Mouse (Mus musculus): Measurements from ENCODE around the gene Ccdc92b. TPM values are rescaled to one million over a fixed set of nuclear protein-coding genes. Genes with fewer than 3 reads are reported as not detected.

Gene Ccdc92b
- polyA plus RNA-seq, 1 experiment from 2014 or later = 3.5 TPM

DNA sequence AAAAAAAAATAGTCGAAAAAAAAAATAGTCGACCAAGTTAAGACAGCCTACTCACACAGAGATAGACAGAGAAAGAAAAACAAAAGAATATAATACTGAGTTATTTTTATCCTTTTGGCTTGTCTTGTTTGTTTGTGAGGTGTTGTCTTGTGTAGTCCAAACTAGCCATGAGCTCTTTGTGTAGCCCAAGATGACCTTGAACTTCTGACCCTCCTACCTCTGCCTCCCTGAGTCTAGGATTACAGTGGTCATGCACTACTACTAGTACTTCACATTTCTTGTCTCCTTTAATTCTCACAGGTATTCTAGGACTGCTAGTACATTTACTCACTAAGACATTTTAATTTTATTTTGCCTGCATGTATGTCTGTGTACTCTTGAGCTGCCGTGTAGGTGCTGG, 8.1 kb downstream of the Ccdc92b start:
- Histone ChIP-seq H3K4me3 (replicated peaks; ENCODE audit: low read length) (no peak overlapping the region), H3K27me3 (ENCODE audit: control insufficient read depth, insufficient read depth, low read length) (no peaks in the 10 kb centered on the region), H3K9me3 (ENCODE audit: control insufficient read depth, low read length) (no peaks in the 10 kb centered on the region), H3K4me2 (replicated peaks) (no peak overlapping the region), H3K9ac (no peak overlapping the region), H3K36me3 (replicated peaks; ENCODE audit: control insufficient read depth, insufficient read depth) (0 out of 2 replicates have a peak, but pooled peaks cover 17% of the 10 kb centered on the region), H3K27ac (no peak overlapping the region), H3K4me1 (replicated peaks; ENCODE audit: control insufficient read depth, insufficient read depth, low read length) (no peaks in the 10 kb centered on the region)
- ATAC-seq (ENCODE audit: low FRiP score) (no peak), DNase-seq (ENCODE audit: low spot score) (no peak)
- 84% methylated on average over 2 of the region's 3 CpGs for WGBS

DNA sequence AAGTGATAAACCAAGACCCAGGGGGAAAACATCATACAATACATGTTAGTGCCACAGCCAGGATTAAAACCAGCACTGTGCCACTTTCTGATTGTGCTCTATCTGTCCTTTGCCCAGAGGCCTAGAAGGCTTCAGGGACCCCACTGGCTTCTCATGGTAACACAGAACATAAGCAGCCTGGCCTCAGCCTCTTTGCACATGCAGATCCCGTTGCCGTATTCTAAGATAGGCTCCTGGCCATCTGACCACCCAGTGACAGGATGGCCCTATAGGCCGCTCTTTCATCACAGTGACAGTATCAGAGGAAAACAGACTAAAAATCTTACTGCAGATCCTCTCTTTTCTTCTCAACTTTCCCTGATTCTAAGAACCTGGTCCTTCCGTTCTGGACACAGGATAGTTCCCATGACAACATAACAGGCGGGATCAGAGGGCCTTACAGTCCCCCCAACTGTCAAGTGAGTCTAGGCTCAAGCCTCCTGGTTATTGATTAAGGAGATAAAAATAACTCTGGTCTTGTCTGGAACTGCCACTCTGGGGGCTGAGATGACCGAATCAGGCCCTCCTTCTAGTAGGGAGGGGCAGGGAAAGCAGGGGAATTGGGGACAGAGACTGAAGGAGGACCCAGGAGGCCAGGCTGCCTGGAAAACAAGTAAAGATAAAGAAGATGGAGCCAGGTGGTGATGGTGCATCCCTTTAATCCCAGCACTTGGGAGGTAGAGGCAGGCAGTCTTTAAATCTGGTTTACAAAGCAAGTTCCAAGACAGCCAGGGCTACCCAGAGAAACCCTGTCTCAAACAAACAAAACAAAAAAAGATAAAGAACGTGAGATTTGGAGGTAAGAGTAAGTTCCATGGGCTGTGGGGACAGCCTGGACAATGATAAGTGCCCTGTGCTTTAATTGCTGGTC, 12.7 kb downstream of the Ccdc92b start:
- Histone ChIP-seq H3K9ac (no peak overlapping the region), H3K4me2 (replicated peaks) (no peak overlapping the region), H3K4me1 (replicated peaks; ENCODE audit: control insufficient read depth, insufficient read depth, low read length) (peaks cover under 1% of the 10 kb centered on the region), H3K9me3 (ENCODE audit: control insufficient read depth, low read length) (no peaks in the 10 kb centered on the region), H3K27me3 (ENCODE audit: control insufficient read depth, insufficient read depth, low read length) (0 out of 2 replicates have a peak, but pooled peaks cover 7% of the 10 kb centered on the region), H3K36me3 (replicated peaks; ENCODE audit: control insufficient read depth, insufficient read depth) (peaks cover 25% of the 10 kb centered on the region), H3K27ac (no peak overlapping the region), H3K4me3 (replicated peaks; ENCODE audit: low read length) (no peak overlapping the region)
- 74% methylated on average over 7 of the region's 7 CpGs for WGBS
- DNase-seq (ENCODE audit: low spot score) = no peak
- ATAC-seq (ENCODE audit: low FRiP score) = no peak

DNA sequence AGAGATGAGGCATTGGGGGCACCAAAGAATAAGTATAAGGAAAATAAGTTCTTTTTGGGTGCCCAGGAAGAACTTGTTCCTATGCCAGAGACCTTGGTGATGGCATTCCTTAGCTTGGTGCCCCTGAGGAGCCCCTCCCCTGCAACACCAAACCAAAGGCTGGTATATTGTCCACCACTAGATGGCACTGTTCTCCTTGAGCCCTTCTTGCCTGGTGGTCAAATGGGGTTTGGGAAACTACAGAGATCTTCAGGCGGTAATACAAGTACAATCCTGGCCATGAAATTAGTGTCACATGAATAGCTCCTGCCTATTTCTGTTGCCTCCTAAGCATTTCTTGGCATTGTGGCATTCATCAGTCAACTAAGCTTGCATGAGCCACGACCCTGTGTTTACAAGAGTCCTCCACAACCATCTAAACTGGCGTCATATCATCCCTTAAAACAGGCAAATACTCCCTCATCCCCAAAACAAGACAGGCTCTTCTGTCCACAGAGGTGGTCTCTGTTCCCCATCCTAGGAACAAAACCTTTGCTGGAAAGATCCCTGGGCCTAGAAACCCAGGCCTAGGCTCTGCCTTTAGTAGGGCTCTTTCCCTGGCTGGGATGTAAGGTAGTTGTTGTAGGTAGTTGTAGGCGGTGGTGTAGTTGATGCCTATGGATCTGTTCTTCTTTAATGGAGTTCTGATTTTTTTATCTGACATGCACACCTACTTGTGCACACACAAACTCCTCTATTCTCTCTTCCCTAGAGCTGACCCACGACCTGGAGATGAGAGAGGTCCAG, 15.3 kb downstream of the Ccdc92b start:
- Histone ChIP-seq H3K4me2 (replicated peaks) (no peak overlapping the region), H3K9me3 (ENCODE audit: control insufficient read depth, low read length) (no peaks in the 10 kb centered on the region), H3K27me3 (ENCODE audit: control insufficient read depth, insufficient read depth, low read length) (0 out of 2 replicates have a peak, but pooled peaks cover 12% of the 10 kb centered on the region), H3K4me3 (replicated peaks; ENCODE audit: low read length) (no peak overlapping the region), H3K36me3 (replicated peaks; ENCODE audit: control insufficient read depth, insufficient read depth) (peaks cover 20% of the 10 kb centered on the region), H3K27ac (no peak overlapping the region), H3K9ac (no peak overlapping the region), H3K4me1 (replicated peaks; ENCODE audit: control insufficient read depth, insufficient read depth, low read length) (peaks cover 14% of the 10 kb centered on the region)
- 66% methylated on average over 5 of the region's 5 CpGs for WGBS
- no peak for ATAC-seq (ENCODE audit: low FRiP score)
- peak; percentile 86 for DNase-seq (ENCODE audit: low spot score)

DNA sequence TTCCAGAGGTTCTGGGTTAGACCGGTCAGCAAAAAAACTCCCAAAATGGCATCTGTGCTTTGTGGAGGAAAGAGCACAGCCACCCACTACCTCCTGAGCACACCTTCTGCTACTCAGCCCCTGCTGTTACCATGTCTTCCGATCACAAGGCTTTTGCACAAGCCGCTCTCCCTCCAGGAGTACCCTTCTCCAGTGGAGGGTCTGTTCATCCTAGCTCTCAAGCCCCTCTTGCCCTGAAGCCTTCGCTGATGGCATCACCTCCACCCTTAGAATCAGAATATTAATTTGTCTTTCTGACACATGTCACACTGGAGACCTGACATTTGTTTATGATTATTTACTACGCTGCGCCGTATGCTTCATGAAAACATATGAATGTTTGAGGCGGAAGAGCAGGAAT, 18.1 kb downstream of the Ccdc92b start:
- 18% methylated on average over 8 of the region's 8 CpGs for WGBS
- peak overlapping the region; percentile 94 for H3K27ac ChIP-seq
- H3K27me3 ChIP-seq (ENCODE audit: control insufficient read depth, insufficient read depth, low read length) = 0 out of 2 replicates have a peak, but pooled peaks cover 14% of the 10 kb centered on the region
- no peak for DNase-seq (ENCODE audit: low spot score)
- ATAC-seq (ENCODE audit: low FRiP score) = no peak
- H3K36me3 ChIP-seq (replicated peaks; ENCODE audit: control insufficient read depth, insufficient read depth) = peaks cover 16% of the 10 kb centered on the region
- peak overlapping the region; percentile 84 for H3K9ac ChIP-seq
- H3K4me2 ChIP-seq (replicated peaks) = peak overlapping the region; percentile 78
- no peaks in the 10 kb centered on the region for H3K9me3 ChIP-seq (ENCODE audit: control insufficient read depth, low read length)
- H3K4me3 ChIP-seq (replicated peaks; ENCODE audit: low read length) = peak overlapping the region; percentile 53
- peaks cover 14% of the 10 kb centered on the region for H3K4me1 ChIP-seq (replicated peaks; ENCODE audit: control insufficient read depth, insufficient read depth, low read length)

DNA sequence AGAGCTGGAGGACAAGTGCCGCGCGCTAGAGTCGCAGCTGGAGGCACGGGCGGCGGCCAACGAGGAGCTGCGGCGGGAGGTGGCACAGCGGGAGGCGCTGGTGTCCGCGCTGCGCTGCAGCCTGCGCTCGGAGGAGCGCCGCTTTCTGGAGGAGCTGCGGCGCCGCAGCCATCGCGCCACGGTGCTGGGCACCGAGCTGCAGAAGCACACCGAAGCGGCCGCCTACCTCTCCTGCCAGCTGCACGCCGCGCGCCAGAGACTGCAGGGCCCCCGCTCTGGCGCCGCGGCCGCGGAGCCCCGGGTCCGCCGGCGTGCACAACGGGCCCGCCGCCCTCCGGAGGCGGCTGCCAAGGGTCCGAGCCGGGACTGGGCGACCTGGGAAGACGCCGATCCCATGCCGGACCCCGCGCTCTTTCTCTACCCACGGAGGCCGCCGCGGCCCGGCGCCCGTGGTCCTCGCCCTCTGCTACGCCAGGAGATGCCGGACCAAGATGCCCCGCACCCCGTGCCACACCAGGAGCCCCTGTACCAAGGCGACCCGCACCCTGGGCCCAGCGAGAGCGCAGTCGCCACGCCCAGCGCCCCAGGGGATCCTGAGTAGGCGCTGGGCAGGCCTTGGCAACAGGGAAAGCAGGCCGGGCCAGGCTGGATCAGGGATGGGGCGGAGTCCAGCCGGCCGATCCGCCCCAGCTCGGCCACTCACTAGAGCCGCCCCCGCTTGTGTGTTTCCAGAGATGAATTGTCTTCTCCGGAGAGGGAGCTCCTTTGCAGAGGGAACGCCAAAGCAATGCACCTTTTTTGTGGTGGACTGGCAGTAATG, 18.8 kb downstream of the Ccdc92b start:
- Histone ChIP-seq H3K4me3 (replicated peaks; ENCODE audit: low read length) (peak overlapping the region; percentile 53), H3K4me2 (replicated peaks) (peak overlapping the region; percentile 78), H3K4me1 (replicated peaks; ENCODE audit: control insufficient read depth, insufficient read depth, low read length) (peaks cover 14% of the 10 kb centered on the region), H3K36me3 (replicated peaks; ENCODE audit: control insufficient read depth, insufficient read depth) (peaks cover 10% of the 10 kb centered on the region), H3K9ac (peak overlapping the region; percentile 84), H3K27me3 (ENCODE audit: control insufficient read depth, insufficient read depth, low read length) (0 out of 2 replicates have a peak, but pooled peaks cover 14% of the 10 kb centered on the region), H3K27ac (peak overlapping the region; percentile 94), H3K9me3 (ENCODE audit: control insufficient read depth, low read length) (no peaks in the 10 kb centered on the region)
- WGBS = under 1% methylated on average over 73 of the region's 86 CpGs
- peak; percentile 77 for DNase-seq (ENCODE audit: low spot score)
- peak; percentile 87 for ATAC-seq (ENCODE audit: low FRiP score)

DNA sequence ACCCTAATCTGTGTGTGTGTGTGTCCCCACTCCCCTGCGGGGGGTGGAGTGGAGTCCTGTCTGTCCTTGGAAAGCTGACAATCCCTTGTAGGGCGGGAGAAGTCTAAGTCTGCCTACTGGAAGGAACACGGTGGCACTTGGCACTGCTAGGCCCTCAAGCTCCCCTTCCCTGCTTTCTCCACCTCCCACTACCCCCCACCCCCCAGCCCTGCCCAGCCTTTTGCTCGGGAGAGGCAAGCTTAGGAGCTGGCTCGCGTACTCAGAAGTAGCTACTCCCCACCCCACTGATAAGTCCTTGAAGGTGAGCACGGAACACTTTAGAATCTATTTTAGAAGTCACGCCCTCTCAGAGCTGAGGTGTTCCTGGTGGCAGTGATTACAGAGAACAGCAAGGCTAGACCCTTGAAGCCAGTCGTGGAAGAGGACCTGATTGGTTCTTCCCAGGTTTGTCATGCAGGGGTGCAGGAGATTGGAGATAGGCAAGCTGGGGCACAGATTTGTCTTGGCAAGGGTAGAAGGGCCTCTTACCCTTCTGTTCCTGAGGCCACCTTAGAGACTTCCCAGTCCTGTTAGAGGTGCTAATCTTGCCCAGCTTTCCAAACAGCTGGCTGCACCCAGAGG, 19.5 kb downstream of the Ccdc92b start:
- Histone ChIP-seq H3K9ac (peak overlapping the region; percentile 84), H3K27ac (peak overlapping the region; percentile 94), H3K4me2 (replicated peaks) (peak overlapping the region; percentile 78), H3K4me1 (replicated peaks; ENCODE audit: control insufficient read depth, insufficient read depth, low read length) (peaks cover 14% of the 10 kb centered on the region), H3K9me3 (ENCODE audit: control insufficient read depth, low read length) (no peaks in the 10 kb centered on the region), H3K27me3 (ENCODE audit: control insufficient read depth, insufficient read depth, low read length) (0 out of 2 replicates have a peak, but pooled peaks cover 14% of the 10 kb centered on the region), H3K4me3 (replicated peaks; ENCODE audit: low read length) (peak overlapping the region; percentile 53), H3K36me3 (replicated peaks; ENCODE audit: control insufficient read depth, insufficient read depth) (peaks cover 10% of the 10 kb centered on the region)
- no peak for DNase-seq (ENCODE audit: low spot score)
- WGBS = 10% methylated on average over 9 of the region's 9 CpGs
- ATAC-seq (ENCODE audit: low FRiP score) = no peak

DNA sequence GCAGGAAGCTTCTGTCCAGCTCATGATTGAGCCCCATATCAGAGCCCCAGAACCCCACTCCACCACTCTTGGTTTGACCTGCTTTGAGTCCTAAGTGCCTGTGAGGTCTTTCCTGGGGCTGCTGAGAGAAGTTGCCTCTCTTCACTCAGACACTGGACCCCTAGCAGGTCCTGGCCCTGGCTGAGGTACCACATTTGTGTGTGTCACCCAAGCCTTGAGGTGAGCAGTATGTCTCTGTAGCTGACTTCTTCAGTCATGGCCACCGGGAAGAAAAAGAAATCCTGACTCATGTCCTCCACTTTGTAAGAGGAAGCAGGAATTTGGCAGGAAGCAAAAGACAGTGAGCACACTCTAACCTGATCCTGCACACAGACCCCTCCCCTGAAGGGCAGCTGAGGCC, 20.2 kb downstream of the Ccdc92b start:
- 0 out of 2 replicates have a peak, but pooled peaks cover 14% of the 10 kb centered on the region for H3K27me3 ChIP-seq (ENCODE audit: control insufficient read depth, insufficient read depth, low read length)
- H3K9ac ChIP-seq = no peak overlapping the region
- peaks cover 14% of the 10 kb centered on the region for H3K4me1 ChIP-seq (replicated peaks; ENCODE audit: control insufficient read depth, insufficient read depth, low read length)
- no peak for ATAC-seq (ENCODE audit: low FRiP score)
- H3K4me3 ChIP-seq (replicated peaks; ENCODE audit: low read length) = no peak overlapping the region
- H3K27ac ChIP-seq = no peak overlapping the region
- DNase-seq (ENCODE audit: low spot score) = no peak
- peak overlapping the region; percentile 78; the same call in 1 of the 2 replicates for H3K4me2 ChIP-seq (replicated peaks)
- H3K9me3 ChIP-seq (ENCODE audit: control insufficient read depth, low read length) = no peaks in the 10 kb centered on the region
- peaks cover 10% of the 10 kb centered on the region for H3K36me3 ChIP-seq (replicated peaks; ENCODE audit: control insufficient read depth, insufficient read depth)
- 79% methylated on average over 1 of the region's 1 CpGs for WGBS

DNA sequence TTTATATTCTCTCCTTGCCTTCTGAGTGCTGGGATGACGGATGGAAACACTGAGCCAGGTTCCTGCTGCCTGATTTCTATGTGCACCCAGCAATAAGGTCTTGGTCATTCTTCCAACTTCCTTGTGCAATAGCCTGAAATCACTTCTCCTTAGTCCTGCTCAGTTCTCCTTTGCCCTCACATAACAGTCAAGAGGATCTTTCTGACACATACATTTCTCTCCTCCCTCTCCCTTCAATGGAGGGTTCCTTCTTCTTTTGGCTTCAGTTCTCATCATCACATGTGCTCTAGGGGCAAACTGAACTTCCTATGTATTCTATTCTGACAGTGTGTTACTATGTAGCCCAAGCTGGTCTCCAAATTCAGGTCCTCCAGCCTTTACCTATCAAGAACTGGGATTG, 28.6 kb downstream of the Ccdc92b start:
- no peaks in the 10 kb centered on the region for H3K27me3 ChIP-seq (ENCODE audit: control insufficient read depth, insufficient read depth, low read length)
- H3K27ac ChIP-seq = no peak overlapping the region
- no peak overlapping the region for H3K4me2 ChIP-seq (replicated peaks)
- 86% methylated on average over 1 of the region's 1 CpGs for WGBS
- peaks cover 31% of the 10 kb centered on the region for H3K4me1 ChIP-seq (replicated peaks; ENCODE audit: control insufficient read depth, insufficient read depth, low read length)
- ATAC-seq (ENCODE audit: low FRiP score) = no peak
- no peak for DNase-seq (ENCODE audit: low spot score)
- no peaks in the 10 kb centered on the region for H3K9me3 ChIP-seq (ENCODE audit: control insufficient read depth, low read length)
- no peak overlapping the region for H3K9ac ChIP-seq
- no peaks in the 10 kb centered on the region for H3K36me3 ChIP-seq (replicated peaks; ENCODE audit: control insufficient read depth, insufficient read depth)
- no peak overlapping the region for H3K4me3 ChIP-seq (replicated peaks; ENCODE audit: low read length)

Data from hindbrain, embryonic 14.5 days (tissue).